Mouse (Mus musculus): Measurements from ENCODE around the gene Uckl1. TPM values are rescaled to one million over a fixed set of nuclear protein-coding genes. Genes with fewer than 3 reads are reported as not detected.

Uckl1 gene
- 140 and 143 TPM in 2 replicates for polyA plus RNA-seq (2012; rRNA removed)

DNA sequence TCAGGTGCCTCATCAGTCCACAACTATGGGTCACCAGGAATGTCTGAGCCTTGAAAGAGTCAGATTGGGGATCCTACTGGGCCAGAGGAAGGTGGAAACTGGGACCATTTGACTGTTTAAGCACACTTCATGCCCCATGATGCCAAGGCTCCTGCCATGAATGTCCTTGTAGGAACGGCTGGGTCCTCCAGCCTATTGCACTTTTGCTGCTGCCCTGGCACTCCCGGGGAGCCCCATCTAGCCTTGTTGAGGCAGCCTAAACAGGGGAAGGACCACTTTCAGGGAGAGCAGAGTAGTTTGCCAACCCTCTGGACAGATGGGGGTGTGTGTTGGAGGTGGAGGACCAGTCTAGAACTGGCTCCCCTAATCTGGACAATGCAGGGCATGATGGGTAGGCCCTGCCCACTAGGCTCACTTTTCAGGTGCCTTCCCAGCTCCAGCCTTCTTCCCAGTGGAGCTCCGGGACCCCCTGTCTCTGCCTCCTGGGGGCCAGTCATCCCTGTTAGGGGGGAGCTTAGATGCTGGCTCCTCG lies at the start of gene Uckl1:
Uckl1 (minus strand) TSS at position 482 of the 532 bp plus-strand sequence.

DNA sequence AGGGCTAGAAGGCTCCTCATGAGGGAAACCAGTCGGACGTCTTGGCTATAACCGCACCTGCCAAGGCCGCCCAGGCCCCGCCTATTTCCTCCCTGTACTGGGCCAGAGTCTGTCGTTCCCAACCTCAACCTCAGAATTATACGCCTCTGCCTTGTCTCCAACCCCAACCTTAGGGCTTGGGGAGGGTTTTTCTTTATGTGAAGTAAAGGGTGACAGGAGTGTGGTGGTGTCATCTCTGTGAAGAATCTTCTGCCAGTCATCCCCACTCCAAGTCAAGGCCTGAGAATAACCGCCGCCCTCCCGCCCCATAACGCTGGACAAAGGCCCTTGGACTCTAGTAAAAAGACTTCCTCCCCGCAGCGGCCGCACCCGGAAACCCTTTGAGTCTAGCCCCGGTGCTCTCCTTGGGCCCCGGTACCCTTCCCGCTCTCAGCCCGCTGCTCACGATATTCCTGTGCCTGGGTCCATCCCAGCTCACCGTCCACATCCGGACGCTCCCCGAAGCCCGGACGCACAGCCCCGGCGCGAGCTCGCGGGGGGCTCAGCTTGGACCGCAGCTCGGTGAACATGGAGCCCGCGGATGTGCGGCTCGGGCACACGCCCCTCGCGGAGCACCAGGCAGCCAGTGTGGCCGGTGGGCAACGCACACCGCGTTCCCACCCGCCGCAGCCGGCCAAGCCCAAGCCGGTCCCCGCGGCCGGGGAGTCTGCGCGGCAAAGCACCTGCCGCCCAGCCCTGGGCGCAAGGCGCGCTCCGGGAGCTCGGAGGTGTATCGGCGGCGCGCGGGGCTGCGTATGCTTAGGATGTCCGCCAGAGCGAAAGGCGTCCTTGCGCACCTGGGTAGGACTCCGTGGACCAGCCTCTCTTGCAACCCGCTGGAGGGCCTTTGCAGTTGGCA lies 14.0 kb upstream of the Uckl1 start, which contains the start of gene Samd10:
Samd10 (minus strand) TSS at position 759 of the 898 bp plus-strand sequence.

DNA sequence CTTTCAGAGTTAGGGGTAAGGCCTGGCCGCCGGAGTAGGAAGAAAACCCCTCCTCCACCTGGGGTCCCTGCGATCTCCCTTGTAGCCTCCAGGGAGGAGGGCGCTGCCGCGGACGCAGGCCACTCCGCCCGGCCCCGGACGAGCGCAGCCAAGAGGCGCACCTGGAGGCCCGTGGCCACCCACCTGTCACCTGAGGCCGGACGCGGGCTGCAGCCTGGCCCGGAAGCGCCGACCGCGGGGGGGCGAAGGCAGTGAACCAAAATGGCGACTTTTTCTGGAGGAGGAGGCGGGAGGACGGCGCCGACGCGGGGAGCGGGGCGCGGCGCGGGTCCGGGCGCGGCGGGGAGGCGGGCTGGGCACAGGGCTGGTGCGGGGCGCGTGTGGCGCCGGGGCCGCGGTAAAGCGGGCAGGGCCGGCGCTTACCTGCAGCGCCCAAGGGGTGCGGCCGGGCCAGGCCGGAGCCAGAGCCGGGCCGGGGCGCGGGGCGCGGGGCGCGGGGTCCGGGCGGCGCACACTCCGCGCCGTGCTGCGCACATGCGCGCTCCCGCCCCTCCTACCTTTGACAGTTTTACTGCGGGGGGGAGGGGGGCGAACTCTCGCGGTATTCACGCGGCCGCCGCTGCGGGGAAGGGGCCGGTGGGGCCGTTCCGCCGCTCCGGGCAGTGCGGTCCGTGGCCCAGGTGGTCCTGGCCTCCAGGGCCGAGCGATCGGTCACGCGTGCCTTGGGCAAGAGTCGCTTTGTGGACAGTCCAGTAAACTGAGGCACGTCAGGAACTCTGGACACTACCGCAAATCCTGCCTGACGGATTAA lies 7.7 kb upstream of the Uckl1 start, which contains the start of gene Zfp512b:
Zfp512b (minus strand) TSS at position 573 of the 811 bp plus-strand sequence.

DNA sequence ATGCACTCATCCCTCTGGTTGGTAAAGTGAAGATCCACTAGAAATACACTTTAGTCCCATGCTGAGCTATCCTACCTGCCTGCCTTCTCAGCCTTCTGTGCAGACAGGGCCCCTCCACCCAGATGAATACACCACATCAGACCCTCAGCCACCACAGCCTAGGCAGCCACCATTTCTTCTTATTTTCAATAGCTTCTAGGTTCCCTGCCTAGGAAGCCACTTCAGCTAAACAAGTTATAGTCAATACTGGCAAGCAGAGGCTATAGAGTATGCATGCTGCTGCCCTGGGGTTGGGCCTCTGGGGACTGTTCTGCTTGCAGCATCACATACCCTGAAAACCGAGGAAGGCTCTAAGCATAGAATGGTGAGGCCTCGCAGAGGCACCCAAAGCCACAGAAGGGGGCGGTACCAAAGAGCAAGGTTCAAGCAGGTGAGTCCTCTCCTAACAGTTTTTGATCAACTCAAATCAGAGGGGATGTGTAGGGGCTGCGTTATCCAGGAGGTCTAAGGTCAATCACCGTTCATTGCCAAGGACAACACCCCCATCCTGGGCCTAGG lies 6.9 kb upstream of the Uckl1 start, which contains the start of gene Prpf6:
Prpf6 (plus strand) TSS at position 341 of the 558 bp plus-strand sequence.

DNA sequence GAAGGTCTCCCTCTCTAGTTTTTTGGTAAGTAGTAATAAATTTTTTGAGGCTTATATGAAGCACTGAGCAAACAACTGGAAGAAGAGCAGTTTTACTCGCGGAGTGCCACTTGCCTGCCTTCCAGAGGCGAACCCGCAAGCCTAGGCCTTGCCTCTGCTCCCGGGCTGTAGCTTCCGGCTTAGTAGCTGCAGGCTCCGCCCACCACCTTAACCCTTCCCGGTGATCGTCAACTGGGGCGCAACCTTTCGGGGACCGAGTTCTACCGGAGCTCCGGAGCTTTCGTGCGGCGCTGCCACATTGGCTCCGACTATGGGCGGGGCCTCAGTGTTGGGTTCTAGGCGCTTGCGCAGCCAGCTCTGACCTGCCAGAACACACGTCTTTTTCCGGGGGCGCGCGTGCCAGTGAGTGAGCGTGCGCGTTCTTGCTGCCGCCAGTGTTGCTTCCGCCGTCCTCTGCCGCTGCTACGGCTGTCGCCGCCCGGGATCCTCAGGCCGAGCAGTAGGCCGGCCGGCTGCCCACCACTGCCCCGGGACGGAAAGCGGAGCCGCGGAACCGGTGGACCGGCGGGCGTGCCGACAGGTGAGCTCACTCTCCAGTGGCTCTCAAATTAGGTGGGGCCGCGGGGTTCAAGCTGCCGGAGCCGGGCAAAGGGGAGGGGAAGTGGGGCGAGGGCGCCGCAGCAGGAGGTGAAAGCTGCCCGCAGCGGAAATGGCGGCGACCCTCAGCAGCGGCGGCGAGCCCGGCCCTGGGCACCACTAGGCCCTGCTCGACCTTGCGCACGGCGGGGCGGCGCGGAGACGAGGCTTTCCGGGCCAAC lies 64.4 kb downstream of the Uckl1 start, which contains the start of gene Dnajc5:
Dnajc5 (plus strand) TSS at position 368 of the 818 bp plus-strand sequence.

Other genes with a start within 250 kb of the Uckl1 start
- gene Zgpat, start 220.0 kb downstream of the Uckl1 start, polyA plus RNA-seq (2012; rRNA removed): 122 and 128 TPM in 2 replicates
- gene Arfrp1, start 219.5 kb downstream of the Uckl1 start, polyA plus RNA-seq (2012; rRNA removed): 106 and 119 TPM in 2 replicates
- gene Lime1, start 204.8 kb downstream of the Uckl1 start, polyA plus RNA-seq (2012; rRNA removed): 110 and 111 TPM in 2 replicates
- 10.5 and 11.4 TPM in 2 replicates for gene Zbtb46, start 125.5 kb downstream of the Uckl1 start, polyA plus RNA-seq (2012; rRNA removed)
- not detected in 2 replicates for gene Abhd16b, start 91.7 kb downstream of the Uckl1 start, polyA plus RNA-seq (2012; rRNA removed)
- 124 TPM in 2 replicates for gene Tpd52l2, start 87.8 kb downstream of the Uckl1 start, polyA plus RNA-seq (2012; rRNA removed)
- 136 and 141 TPM in 2 replicates for gene Dnajc5, start 64.4 kb downstream of the Uckl1 start, polyA plus RNA-seq (2012; rRNA removed)
- gene Prpf6, start 7.0 kb upstream of the Uckl1 start, polyA plus RNA-seq (2012; rRNA removed): 47.0 and 50.2 TPM in 2 replicates
- 131 and 132 TPM in 2 replicates for gene Zfp512b, start 7.9 kb upstream of the Uckl1 start, polyA plus RNA-seq (2012; rRNA removed)
- 106 and 110 TPM in 2 replicates for gene Samd10, start 14.3 kb upstream of the Uckl1 start, polyA plus RNA-seq (2012; rRNA removed)
- 0.12 and 0.18 TPM in 2 replicates for gene Gm29797, start 72.1 kb upstream of the Uckl1 start, polyA plus RNA-seq (2012; rRNA removed)
- 20.4 and 25.3 TPM in 2 replicates for gene Sox18, start 86.7 kb upstream of the Uckl1 start, polyA plus RNA-seq (2012; rRNA removed)
- gene Tcea2, start 95.4 kb upstream of the Uckl1 start, polyA plus RNA-seq (2012; rRNA removed): 78.5 and 86.8 TPM in 2 replicates
- gene Rgs19, start 109.1 kb upstream of the Uckl1 start, polyA plus RNA-seq (2012; rRNA removed): 75.0 and 83.6 TPM in 2 replicates
- gene Lkaaear1, start 113.5 kb upstream of the Uckl1 start, polyA plus RNA-seq (2012; rRNA removed): not detected in 2 replicates
- gene Oprl1, start 130.1 kb upstream of the Uckl1 start, polyA plus RNA-seq (2012; rRNA removed): 70.0 and 75.1 TPM in 2 replicates
- gene Myt1, start 178.4 kb upstream of the Uckl1 start, polyA plus RNA-seq (2012; rRNA removed): 56.3 and 75.6 TPM in 2 replicates